Mouse (Mus musculus): ENCODE results near the gene Cop1. TPM values are rescaled to one million over a fixed set of nuclear protein-coding genes. Genes with fewer than 3 reads are reported as not detected.

Cop1 gene
- total RNA-seq, 2 experiments from 2014 or later = 140 to 169 TPM

DNA sequence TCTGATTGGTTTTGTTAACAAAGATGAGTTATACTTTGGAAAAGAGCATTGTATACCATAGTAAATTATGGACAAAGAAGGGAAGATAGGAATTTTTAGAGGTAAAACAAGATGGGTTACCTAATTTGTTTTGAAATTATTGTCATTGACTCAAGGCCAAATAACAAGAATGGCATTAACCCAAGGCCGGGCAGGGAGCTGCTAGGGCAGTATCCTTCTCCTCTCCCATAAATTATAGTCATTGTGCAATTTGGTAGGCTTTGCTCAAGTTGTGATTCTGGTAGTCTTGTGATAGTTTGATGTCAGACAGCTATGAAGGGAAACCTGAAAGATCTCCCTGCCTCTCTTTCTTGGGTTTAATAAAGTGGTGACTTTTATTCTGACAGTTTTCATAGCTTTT is 49.7 kb downstream of the Cop1 start:
- no peak for ATAC-seq (replicated peaks; ENCODE audit: low FRiP score, poor library complexity, severe bottlenecking)

DNA sequence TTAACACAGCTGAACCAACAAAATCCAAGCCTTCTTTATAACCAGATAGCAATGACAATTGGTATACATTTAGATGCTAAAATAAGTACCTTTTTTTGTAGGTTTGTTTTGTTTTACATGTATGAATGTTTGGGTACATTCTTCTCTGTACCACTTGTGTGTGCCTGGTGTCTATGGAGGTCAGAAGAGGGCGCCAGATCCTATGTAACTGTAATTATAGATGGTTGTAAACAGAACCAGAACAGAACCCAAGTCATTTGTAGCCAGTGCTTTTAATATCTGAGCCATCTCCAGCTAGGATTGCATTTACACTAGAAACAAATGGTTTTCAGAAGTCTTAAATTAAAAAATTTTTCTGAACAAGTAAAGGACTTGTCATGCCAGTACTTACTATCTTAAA is 54.7 kb downstream of the Cop1 start:
- ATAC-seq (replicated peaks; ENCODE audit: low FRiP score, poor library complexity, severe bottlenecking) = no peak

DNA sequence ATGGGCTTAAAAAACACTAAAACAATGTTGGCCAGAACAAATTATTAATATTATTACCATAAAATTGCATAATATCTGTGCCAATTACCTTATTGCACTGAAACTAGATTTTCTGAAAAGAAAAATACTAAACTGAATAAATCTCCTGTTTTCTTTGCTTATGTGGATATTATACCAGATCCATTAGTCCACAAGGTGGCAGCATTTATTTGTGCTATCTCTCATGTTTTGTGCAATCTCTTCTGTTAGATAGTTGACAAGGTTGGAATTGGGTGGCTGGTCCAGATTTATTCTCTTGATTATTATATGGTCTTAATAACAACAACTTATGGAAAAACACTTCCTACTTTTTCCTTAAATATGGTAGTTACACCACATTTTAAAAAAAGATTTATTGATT is 58.1 kb downstream of the Cop1 start:
- no peak for ATAC-seq (replicated peaks; ENCODE audit: low FRiP score, poor library complexity, severe bottlenecking)

DNA sequence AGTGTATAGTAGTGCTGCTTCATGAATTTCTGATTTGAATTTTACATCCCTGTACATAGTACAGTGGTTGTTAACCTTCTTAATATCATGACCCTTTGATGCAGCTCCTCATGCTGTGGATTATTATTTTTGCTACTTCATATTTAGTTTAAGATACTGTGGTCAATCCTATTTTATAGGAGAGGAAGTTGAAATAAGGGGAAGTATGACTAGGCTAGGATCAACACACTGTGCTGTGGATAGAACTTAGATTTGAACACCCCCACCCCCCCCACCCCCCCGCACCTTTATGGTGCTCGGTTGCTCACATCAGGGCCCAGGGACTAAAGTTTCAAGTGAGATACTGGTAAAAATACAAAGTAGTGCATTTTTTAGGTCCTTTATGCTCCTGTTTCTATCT is 58.7 kb downstream of the Cop1 start:
- no peak for ATAC-seq (replicated peaks; ENCODE audit: low FRiP score, poor library complexity, severe bottlenecking)

DNA sequence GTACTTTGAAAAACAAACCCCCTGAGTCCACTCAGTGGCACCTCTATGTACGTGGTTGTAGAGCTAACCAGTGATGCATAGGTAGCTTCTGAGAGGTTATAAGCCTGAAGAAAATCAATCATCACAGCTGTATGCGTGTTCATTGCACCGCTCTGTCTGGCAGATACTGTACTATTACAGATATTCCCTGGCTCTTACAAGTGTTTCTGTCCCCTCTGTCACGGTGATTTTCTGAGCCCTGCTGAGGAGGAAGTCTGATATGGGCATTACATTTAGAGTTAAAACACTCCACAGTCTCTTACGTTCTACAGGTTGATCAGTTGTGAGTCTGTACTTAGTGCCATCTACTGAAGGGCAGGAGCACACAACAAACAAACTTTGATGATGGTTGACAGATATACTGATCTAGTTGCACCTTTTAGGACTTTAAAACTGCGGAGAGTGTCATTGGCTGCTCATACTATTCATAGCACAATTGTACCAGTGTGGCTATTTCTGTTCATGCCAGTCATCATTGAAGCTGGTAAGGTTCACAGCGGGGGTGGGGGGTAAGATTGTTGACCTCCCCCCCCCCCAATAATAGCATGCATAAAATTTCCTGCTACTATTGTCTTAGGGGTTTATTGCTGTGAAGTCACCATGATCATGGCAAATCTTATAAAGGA is 69.4 kb downstream of the Cop1 start:
- ATAC-seq (replicated peaks; ENCODE audit: low FRiP score, poor library complexity, severe bottlenecking) = no peak

DNA sequence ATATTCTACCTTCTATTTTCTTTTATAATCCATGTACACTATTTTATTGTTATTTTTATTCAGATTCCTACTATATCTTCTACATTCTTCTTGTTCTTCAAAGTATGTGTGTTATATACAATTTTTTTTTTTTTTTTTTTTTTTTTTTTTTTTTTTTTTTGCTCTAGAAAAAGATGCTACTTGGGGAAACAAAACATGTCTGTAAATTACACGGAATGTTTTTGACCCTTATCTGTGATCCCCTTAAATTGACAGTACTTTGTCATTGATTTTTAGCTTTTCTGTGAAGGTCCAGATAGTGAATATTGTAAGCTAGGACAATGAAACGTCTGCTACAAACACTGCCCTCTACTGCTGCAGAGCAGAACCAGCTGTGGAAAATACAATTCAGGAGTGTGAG is 81.5 kb downstream of the Cop1 start:
- ATAC-seq (replicated peaks; ENCODE audit: low FRiP score, poor library complexity, severe bottlenecking) = no peak

DNA sequence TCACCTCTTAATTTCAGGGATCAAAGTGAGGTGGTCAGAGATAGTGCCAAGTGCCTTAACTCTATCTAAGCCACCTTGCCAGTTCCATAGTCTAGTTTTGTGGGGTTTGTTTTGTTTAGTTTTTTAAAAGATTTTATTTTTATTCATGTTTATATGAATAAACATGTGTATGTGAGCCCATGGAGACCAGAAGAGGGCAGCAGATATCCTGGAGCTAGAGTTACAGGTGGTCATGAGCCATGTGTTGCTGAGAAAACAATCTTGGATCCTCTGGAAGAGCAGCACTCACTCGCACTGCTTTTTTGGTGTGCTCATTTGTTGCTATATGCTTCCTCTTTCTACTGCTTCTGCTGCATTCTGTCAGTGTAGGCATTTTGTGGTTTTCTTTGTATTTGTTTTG is 90.5 kb downstream of the Cop1 start:
- no peak for ATAC-seq (replicated peaks; ENCODE audit: low FRiP score, poor library complexity, severe bottlenecking)

DNA sequence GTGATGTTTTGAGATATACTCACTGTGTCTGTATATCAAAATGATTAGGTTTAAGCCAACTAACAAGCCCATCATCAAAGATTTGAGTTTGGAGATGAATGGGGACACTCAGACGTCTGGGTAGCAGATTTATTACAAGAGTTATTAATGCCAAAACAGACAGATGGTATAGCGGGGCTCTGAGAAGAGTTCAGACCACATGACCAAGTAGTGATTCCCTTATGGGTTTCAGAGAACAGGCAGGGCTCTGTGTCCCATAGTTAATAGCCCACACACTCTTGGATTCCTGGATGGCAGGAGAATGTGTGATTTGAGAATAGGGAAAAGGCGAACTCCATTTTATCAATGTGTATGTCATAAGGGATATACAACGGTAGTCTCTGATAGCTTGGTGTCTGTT is 98.9 kb downstream of the Cop1 start:
- ATAC-seq (replicated peaks; ENCODE audit: low FRiP score, poor library complexity, severe bottlenecking) = no peak

DNA sequence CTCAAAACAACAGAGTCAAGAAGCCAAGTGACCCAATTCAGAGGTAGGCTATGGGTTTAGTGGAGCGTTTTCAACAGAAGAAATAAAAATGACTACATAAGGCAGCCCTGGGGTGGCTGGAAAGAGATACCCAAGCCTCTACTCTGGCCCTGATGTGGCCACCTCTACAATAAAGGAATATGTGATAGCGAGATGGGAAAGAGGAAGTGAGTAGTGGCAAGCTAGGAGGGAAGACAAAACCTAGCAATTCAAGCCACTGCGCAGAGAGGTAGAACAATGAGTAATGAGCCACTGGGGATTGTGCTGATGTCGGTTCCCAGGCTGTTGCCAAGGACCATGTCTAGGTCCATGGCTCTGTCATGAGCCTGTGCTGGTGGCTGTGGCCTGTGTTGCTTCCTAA is 102.0 kb downstream of the Cop1 start:
- no peak for ATAC-seq (replicated peaks; ENCODE audit: low FRiP score, poor library complexity, severe bottlenecking)

DNA sequence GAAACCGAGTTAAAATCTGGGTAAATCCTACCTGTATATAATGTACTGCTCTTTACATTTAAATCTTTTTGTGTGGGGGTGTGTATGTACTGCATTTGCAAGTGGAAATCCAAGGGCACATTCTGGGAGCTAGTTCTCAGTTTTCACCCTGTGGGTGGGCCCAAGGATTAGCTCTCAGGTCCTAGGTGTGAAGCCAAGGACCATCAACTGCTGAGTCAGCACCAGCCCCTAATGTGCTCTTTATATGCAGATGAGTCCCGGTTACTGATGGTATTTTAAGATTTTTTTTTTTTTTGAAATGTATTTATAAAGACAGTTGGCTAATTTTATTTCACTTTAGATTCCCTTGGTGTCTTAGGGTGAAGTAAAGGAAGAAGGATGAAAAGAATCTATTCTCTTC is 110.2 kb downstream of the Cop1 start:
- ATAC-seq (replicated peaks; ENCODE audit: low FRiP score, poor library complexity, severe bottlenecking) = no peak

DNA sequence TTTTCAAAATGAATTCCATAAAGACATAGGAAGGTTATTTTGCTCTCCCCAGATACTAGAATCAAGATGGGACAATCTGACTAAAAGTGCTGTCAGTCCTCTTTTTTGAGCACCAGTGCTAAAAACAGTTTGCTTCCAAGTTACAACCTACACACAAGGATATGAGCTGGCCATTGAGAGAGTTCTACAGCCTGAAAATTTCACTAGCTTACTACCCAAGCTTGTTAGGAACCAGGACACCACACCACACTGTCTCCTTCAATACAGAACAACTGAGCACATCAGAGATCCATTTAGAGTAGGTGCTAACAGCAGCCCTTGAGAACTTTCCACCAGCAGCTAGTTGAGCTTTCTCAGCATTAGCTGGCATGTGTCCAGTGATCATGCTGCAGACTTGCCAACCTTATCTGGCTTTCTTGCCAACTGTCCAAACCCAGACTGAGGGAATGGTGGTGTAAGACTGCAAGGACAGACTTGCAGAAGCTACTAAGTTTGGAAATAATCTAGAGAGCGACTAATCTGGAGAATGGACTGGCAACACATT is 123.0 kb downstream of the Cop1 start:
- ATAC-seq (replicated peaks; ENCODE audit: low FRiP score, poor library complexity, severe bottlenecking) = no peak; the same call in 1 of the 2 replicates

DNA sequence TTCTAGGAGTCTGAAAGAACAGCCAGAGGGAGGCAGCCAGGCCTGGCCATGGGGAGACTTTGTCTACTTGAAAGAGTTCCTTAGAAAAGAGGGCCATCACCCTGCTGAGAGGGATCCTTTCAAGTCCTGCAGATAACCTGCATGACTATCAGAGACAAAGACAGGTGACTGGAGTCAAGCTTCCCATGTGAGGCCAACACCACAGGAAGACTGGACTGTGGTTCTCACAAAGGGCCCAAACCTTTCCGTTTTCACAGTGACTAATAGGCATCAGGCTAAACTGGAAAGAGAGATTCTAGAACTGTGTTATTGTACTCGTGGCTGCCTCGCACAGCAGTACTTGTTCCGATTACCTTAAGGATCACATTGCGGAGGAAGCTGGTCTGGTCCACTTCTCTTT is 126.6 kb downstream of the Cop1 start:
- ATAC-seq (replicated peaks; ENCODE audit: low FRiP score, poor library complexity, severe bottlenecking) = no peak

DNA sequence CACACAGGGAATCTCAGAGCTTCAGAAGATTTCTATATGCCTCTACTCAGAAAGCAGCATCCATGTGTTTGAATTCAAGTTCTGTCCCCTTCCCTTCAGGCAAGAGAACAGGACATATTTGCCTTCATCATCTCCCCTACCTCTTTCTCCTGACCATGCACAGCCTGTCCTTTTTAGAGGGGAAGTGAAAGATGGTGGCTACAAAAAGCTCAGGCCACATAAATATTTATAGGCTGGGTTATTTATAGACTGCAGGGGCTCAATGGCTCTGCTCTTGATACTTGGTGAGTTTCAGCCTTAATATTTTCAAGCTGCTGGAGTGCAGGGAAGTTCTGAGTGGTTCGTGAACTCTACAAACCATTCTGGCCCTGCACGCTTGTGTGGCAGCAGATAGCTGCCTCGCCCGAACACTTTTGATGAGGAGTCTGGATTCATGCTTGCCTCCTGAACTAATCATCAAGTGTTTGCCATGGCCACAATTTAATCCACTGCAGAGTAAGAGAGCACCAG is 139.8 kb downstream of the Cop1 start:
- ATAC-seq (replicated peaks; ENCODE audit: low FRiP score, poor library complexity, severe bottlenecking) = no peak

DNA sequence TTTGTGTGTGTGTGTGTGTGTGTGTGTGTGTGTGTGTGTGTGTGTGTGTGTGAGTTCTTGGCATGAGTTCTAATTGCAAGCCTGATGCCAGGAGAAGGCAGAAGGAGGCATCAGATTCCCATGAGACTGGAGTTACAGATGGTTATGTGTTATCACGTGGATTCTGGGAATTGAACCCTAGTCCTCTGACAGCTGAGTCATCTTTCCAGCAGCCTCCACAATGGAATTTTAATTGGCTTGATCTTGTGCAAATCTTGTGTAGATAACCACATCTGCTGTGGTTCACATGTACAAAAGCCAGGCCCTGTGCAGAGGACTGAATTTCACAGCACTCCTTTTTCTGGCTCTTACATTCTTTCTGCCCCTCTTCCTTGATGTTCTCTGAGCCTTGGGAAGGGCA is 150.1 kb downstream of the Cop1 start:
- no peak for ATAC-seq (replicated peaks; ENCODE audit: low FRiP score, poor library complexity, severe bottlenecking)

DNA sequence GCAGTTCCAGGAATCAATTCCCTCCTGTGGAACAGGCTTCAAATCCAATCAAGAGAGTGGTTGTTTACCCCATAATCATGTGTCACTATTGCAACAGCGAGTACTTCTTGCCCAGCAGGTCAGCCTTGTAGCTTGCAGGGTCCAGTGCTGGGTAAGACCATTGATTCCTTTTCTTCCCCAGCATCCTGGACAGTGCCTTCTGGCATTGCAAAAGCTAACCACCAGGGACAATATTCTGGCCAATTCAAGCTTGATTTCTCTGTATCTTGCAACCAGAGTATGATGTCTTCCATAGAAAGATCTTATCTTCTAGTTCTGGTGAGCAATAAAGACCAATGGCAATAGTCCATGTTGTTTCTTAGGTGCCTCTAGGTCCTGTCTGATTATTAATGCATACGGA is 150.8 kb downstream of the Cop1 start:
- no peak for ATAC-seq (replicated peaks; ENCODE audit: low FRiP score, poor library complexity, severe bottlenecking)

DNA sequence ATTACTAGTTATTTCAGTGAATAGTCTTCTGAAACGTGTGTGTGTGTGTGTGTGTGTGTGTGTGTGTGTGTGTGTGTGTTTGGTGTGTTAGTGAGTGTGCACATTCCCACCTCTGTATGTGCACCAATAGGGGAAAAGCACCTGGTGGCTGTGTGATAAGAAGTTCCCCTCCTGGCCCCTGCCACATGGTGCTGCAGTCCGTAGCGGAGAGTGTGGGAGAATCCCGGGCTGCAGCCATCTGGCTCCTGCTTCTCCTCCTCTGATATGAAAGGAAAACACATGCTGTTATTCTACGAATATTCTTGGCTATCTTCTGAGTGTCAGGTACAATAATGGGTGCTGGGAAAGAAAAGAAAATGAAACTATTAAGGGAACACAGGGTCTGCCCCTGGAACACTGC is 154.3 kb downstream of the Cop1 start:
- no peak for ATAC-seq (replicated peaks; ENCODE audit: low FRiP score, poor library complexity, severe bottlenecking)

DNA sequence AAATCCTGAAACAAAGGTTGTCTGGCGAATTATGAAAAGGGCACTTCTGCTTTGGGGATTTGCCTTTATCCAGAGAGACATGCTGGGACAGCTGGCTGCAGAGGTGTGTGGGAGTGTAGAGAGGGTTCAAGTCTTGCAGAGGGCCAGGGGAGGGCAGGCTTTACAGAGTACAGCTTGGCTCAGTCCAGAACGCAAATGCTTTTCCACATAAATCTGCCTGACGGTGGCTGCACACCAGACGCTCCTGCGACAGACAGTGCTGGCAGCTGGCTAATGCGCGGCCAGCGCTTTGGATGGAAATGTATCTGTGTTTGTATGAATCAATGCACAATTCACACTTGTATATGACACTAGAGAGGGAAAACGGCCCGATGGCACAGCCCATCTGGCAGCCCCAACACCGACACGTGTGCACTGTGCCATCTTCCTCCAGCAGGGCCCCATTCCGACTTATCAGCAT is 156.5 kb downstream of the Cop1 start:
- no peak for ATAC-seq (replicated peaks; ENCODE audit: low FRiP score, poor library complexity, severe bottlenecking)

DNA sequence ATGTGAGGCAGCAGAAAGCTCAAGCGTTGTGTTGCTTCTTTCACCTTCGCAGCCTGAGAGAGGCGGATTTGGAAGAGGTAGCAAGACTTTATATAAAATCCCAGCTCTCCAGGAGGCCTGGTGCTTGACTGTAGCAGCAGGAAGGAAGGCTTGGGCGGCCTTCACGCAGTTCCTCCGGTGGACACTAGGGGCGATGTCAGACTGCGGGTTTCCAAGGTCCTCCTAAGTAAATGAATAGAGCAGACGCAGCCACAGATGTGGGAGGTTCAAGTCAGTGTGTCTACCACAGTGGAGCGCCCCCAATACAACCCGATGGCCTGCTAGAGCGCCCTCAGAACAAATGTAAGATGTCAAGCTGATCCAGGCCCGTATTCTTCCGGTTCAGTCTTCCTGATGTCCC is 157.9 kb downstream of the Cop1 start:
- 0 out of 2 replicates have a peak, but pooled peaks have one; percentile 59 for ATAC-seq (replicated peaks; ENCODE audit: low FRiP score, poor library complexity, severe bottlenecking)

DNA sequence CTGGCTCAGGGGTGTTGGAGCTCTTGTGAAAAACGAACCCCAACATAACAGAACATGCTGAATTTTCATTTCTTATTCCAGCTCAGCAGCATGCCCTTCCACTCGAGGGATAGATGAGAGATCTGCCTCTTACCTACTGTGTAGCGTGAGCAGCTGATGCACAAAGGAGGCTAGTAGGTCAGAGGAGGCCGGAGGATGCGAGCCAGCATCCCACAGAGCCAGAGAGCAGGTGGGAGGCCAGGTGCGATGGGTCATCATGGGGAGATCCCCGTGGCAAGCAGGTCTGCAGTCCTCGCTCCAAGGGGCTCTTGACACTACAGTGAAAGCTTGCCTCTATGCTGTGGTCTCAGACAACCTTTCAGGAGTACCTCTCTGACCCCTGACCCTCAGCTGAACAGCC is 160.5 kb downstream of the Cop1 start:
- no peak for ATAC-seq (replicated peaks; ENCODE audit: low FRiP score, poor library complexity, severe bottlenecking)

DNA sequence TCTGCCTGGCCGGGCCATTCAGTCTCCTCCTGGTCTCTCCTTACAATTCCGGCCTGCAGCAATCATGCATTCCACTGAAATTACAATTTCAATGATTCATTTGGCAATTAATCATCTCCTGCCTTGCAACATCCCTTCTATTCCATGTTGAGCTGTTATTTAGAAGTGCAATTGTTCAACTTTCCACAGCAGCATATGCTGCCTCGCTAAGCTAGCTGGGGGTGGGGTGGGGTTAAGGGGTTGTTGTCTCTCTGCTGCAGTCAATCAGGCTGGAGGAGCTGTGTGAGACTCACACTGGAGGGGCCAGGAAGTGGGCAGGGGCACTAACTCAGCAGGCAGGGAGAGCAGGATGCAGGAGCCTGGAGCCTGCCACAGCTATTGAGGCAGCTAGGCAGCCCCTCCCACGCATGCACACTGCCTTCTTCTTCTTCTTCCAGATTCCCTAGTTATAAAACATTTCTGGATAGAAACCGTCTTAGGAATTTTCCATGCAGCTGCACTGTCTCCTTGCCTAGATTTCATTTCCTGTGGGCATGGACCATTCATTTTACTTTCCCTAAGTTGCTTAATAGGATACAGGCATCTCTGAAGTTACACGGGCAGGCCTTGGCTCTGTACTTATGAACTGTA is 161.1 kb downstream of the Cop1 start:
- no peak for ATAC-seq (replicated peaks; ENCODE audit: low FRiP score, poor library complexity, severe bottlenecking)

DNA sequence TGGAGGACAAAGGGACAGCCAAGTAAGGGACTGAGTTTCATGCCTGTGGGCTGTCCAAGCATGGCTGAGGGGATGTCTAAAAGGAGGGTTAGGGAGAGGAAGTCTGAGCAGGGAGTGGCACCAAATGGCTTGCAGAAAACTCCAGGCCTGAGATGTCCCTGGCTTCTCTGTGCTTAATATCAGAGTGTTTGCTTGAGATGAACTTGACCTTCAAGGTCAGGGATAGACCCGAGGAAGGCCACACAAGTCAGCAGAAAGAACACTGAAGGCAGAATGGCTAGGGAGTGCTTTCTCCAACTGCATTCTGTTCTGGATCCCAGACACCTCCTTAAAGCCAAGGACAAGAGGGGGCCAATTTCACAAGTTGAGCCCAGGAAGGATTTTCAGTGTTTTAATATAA is 161.8 kb downstream of the Cop1 start:
- no peak for ATAC-seq (replicated peaks; ENCODE audit: low FRiP score, poor library complexity, severe bottlenecking)

Data from erythroid progenitor cell, adult 5-6 weeks (primary cell).